Mouse (Mus musculus): Measurements from ENCODE around the gene Phlda2. TPM values are rescaled to one million over a fixed set of nuclear protein-coding genes. Genes with fewer than 3 reads are reported as not detected.

Phlda2 gene
- polyA plus RNA-seq, 1 experiment, result 0.15 TPM

DNA sequence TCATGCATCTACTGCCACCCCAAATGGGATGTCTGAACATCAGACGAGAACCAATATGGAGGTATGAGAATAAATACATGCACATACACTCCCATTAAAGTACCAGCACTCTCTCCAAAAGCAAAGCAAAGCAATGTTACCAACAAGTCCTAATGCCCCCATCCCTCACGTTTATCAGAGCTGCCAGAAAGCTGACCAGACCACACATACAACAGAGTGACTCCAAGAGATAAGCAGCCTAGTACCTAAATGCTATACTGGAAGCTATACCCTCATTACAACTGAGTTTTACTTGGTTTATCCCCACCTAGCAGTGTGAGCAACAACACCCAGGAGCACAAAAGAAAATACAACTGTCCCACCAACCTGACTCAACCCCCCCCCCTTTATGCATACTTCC lies 30.3 kb upstream of the Phlda2 start:
- TF ChIP-seq POLR2A (IDR thresholded peaks at IDR 0.05; ENCODE audit: extremely low read depth, insufficient read depth, low read length) (no peak), CTCF (IDR thresholded peaks at IDR 0.05; ENCODE audit: extremely low read depth, insufficient read depth, low read length) (no peak)
- Histone ChIP-seq H3K4me3 (ENCODE audit: insufficient read depth, low read length) (no peak overlapping the region), H3K4me1 (ENCODE audit: control insufficient read depth, insufficient read depth, low read length) (0 out of 2 replicates have a peak, but pooled peaks cover 1% of the 10 kb centered on the region), H3K27ac (ENCODE audit: insufficient read depth, low read length) (no peak overlapping the region)

GRCm38 (mm10) chr7:143532410-143532809 lies 29.5 kb upstream of the Phlda2 start:
- no peak for TF ChIP-seq CTCF (IDR thresholded peaks at IDR 0.05; ENCODE audit: extremely low read depth, insufficient read depth, low read length)
- no peak for TF ChIP-seq POLR2A (IDR thresholded peaks at IDR 0.05; ENCODE audit: extremely low read depth, insufficient read depth, low read length)
- Histone ChIP-seq H3K4me3 (ENCODE audit: insufficient read depth, low read length) (no peak overlapping the region), H3K27ac (ENCODE audit: insufficient read depth, low read length) (no peak overlapping the region), H3K4me1 (ENCODE audit: control insufficient read depth, insufficient read depth, low read length) (0 out of 2 replicates have a peak, but pooled peaks cover 1% of the 10 kb centered on the region)

DNA sequence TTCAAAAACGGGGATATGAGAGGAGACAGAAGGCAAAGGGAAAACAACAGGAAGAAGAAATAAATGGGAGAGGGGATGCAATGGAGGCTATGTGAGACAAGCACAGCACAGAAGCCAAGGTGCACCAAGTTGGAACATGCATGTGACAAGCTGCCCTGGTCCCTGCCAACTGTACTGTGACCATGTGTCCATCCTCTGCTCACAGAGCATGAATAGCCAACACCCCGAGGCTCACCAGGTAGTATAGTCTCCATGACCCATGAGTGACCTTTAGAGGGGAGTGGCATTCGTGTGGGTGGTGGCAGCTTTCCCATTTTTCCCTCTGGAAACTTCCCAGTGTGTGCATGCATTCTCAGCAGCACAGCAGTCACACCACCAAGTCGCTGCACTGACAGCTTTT lies 16.4 kb upstream of the Phlda2 start:
- TF ChIP-seq POLR2A (IDR thresholded peaks at IDR 0.05; ENCODE audit: extremely low read depth, insufficient read depth, low read length) (no peak), CTCF (IDR thresholded peaks at IDR 0.05; ENCODE audit: extremely low read depth, insufficient read depth, low read length) (no peak)
- no peak overlapping the region for H3K27ac ChIP-seq (ENCODE audit: insufficient read depth, low read length)
- no peaks in the 10 kb centered on the region for H3K4me1 ChIP-seq (ENCODE audit: control insufficient read depth, insufficient read depth, low read length)

GRCm38 (mm10) chr7:143514416-143514768 lies 11.4 kb upstream of the Phlda2 start:
- H3K4me1 ChIP-seq (ENCODE audit: control insufficient read depth, insufficient read depth, low read length), result no peaks in the 10 kb centered on the region
- TF ChIP-seq CTCF (IDR thresholded peaks at IDR 0.05; ENCODE audit: extremely low read depth, insufficient read depth, low read length), result no peak
- TF ChIP-seq POLR2A (IDR thresholded peaks at IDR 0.05; ENCODE audit: extremely low read depth, insufficient read depth, low read length), result no peak
- no peak overlapping the region for H3K4me3 ChIP-seq (ENCODE audit: insufficient read depth, low read length)
- no peak overlapping the region; the same call in 1 of the 2 replicates for H3K27ac ChIP-seq (ENCODE audit: insufficient read depth, low read length)

More for the DNA sequence above, 16.4 kb upstream of the Phlda2 start:
- H3K4me3 ChIP-seq (ENCODE audit: insufficient read depth, low read length), result no peak overlapping the region

GRCm38 (mm10) chr7:143513763-143514415 lies 10.9 kb upstream of the Phlda2 start:
- no peaks in the 10 kb centered on the region for H3K4me1 ChIP-seq (ENCODE audit: control insufficient read depth, insufficient read depth, low read length)
- H3K27ac ChIP-seq (ENCODE audit: insufficient read depth, low read length), result no peak overlapping the region
- TF ChIP-seq POLR2A (IDR thresholded peaks at IDR 0.05; ENCODE audit: extremely low read depth, insufficient read depth, low read length) (no peak), CTCF (IDR thresholded peaks at IDR 0.05; ENCODE audit: extremely low read depth, insufficient read depth, low read length) (no peak)
- no peak overlapping the region for H3K4me3 ChIP-seq (ENCODE audit: insufficient read depth, low read length)

DNA sequence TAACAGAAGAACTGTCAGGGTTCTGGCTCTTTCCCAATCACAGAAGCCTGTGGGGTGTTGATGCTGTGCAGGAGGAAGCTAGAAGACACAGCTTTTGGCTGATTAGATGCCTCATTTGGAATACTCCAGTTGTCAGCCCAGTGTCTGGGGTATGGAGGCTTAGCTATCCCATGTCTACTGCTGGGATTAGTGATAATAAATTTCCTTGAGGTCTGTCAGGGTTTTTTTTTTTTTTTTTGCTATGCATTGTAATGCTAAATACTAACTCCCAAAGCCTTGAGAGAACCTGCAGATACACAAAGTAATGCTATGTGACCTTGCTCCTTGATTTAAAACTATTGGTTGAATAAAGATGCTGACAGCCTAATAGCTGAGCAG lies 8.4 kb upstream of the Phlda2 start:
- no peak overlapping the region for H3K4me3 ChIP-seq (ENCODE audit: insufficient read depth, low read length)
- no peak for TF ChIP-seq POLR2A (IDR thresholded peaks at IDR 0.05; ENCODE audit: extremely low read depth, insufficient read depth, low read length)
- no peak for TF ChIP-seq CTCF (IDR thresholded peaks at IDR 0.05; ENCODE audit: extremely low read depth, insufficient read depth, low read length)
- H3K4me1 ChIP-seq (ENCODE audit: control insufficient read depth, insufficient read depth, low read length), result no peaks in the 10 kb centered on the region
- H3K27ac ChIP-seq (ENCODE audit: insufficient read depth, low read length), result no peak overlapping the region

DNA sequence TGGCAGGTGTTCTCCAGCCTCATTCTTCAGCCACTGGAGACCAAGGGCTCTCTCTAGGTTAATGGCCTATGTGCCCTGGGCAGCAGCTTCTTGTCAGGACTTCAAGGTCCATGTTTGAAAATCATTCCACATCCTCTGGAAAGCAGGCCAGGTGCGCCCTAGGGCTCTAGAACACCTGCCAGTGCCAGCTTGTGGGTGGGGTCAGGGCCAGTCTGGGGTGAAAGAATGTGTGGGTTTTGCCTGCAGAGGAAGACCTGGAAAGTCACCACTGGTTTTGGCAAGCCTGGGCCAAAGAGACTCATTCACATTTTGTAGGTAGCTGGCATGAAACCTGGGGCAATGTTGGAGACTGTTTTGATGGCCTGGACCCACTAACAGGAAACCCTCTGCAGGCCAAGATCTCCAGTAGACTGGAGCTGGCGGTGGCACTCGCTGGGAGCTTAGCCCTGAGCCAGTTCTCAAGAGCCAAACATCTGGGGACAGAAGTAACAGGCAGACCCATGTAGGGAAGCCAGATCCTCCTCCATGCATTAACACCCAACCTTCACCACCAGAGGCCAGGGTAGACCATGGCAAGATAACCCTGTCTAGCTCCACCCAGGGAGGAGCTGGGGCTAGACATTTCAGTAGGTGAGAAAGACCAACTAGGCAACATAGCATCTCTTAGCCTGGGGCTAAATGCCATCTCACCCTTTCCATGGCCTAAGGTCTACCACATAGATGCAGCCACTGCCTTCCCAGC lies 7.8 kb upstream of the Phlda2 start:
- H3K4me3 ChIP-seq (ENCODE audit: insufficient read depth, low read length), result no peak overlapping the region
- TF ChIP-seq CTCF (IDR thresholded peaks at IDR 0.05; ENCODE audit: extremely low read depth, insufficient read depth, low read length) (no peak), POLR2A (IDR thresholded peaks at IDR 0.05; ENCODE audit: extremely low read depth, insufficient read depth, low read length) (no peak)
- H3K27ac ChIP-seq (ENCODE audit: insufficient read depth, low read length), result no peak overlapping the region
- H3K4me1 ChIP-seq (ENCODE audit: control insufficient read depth, insufficient read depth, low read length), result no peaks in the 10 kb centered on the region

GRCm38 (mm10) chr7:143509566-143509965 lies 6.6 kb upstream of the Phlda2 start:
- TF ChIP-seq POLR2A (IDR thresholded peaks at IDR 0.05; ENCODE audit: extremely low read depth, insufficient read depth, low read length), result no peak
- Histone ChIP-seq H3K27ac (ENCODE audit: insufficient read depth, low read length) (no peak overlapping the region), H3K4me3 (ENCODE audit: insufficient read depth, low read length) (no peak overlapping the region)

GRCm38 (mm10) chr7:143506675-143507074 lies 3.7 kb upstream of the Phlda2 start:
- TF ChIP-seq POLR2A (IDR thresholded peaks at IDR 0.05; ENCODE audit: extremely low read depth, insufficient read depth, low read length) (no peak), CTCF (IDR thresholded peaks at IDR 0.05; ENCODE audit: extremely low read depth, insufficient read depth, low read length) (peak; percentile 73)
- Histone ChIP-seq H3K4me1 (ENCODE audit: control insufficient read depth, insufficient read depth, low read length) (no peaks in the 10 kb centered on the region), H3K4me3 (ENCODE audit: insufficient read depth, low read length) (no peak overlapping the region), H3K27ac (ENCODE audit: insufficient read depth, low read length) (no peak overlapping the region)

More at GRCm38 (mm10) chr7:143509566-143509965, 6.6 kb upstream of the Phlda2 start:
- no peaks in the 10 kb centered on the region for H3K4me1 ChIP-seq (ENCODE audit: control insufficient read depth, insufficient read depth, low read length)

DNA sequence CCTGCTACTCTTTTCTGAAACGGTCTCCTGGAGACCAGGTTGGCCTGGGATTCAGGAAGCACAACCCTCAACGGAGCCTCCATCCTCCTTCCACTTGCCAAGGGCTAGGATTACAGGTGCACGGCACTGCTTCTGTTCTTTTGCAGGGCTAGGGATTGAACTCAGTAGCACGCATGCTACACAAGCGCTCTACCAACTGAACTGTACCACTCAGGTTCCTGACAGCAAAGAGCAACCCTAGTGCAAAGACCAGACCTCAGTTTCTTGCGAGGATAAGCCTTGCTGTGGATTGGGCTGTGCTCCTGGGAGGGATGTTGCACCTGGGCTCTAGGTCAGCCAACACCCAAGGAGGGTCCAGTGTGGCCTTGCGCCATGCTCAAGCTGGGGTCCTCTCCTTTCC lies 3.3 kb upstream of the Phlda2 start:
- no peak overlapping the region for H3K4me3 ChIP-seq (ENCODE audit: insufficient read depth, low read length)
- H3K4me1 ChIP-seq (ENCODE audit: control insufficient read depth, insufficient read depth, low read length), result no peaks in the 10 kb centered on the region
- TF ChIP-seq POLR2A (IDR thresholded peaks at IDR 0.05; ENCODE audit: extremely low read depth, insufficient read depth, low read length) (no peak), CTCF (IDR thresholded peaks at IDR 0.05; ENCODE audit: extremely low read depth, insufficient read depth, low read length) (no peak)
- H3K27ac ChIP-seq (ENCODE audit: insufficient read depth, low read length), result no peak overlapping the region

All from cortical plate, adult 2 months (tissue).